Mouse (Mus musculus): ENCODE results near the gene Gm20388.

DNA sequence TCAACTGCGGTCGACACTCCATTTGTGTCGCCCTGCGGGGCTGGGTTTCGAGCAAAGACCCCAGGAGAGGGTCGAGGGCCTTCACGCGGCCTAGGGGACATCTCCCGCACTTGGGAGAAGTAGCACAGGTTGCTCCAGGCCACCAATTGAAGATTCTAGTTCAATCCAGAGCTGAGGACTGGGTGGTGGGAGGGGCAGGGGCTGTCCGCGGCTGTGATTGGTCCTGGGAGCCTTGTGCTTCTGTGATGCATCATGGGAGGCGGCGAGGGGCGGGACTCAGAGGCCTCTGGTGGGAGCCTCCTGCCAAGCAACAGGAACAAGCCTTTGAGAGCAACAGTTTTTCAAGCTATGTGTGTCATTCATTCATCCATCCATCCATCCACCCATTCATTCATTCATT, 1362.6 kb downstream of the Gm20388 start:
- TF ChIP-seq EP300 (optimal IDR thresholded peaks at IDR 0.05), result no peak
- no peak for TF ChIP-seq CTCF (IDR thresholded peaks at IDR 0.05; ENCODE audit: low read depth)
